Mouse (Mus musculus) adrenal gland, adult 8-10 months (tissue): Measurements from ENCODE around the gene Bloc1s6. TPM values are rescaled to one million over a fixed set of nuclear protein-coding genes. Genes with fewer than 3 reads are reported as not detected.
A peak's percentile ranks its signal among the peaks of the same experiment; 100 is the strongest.

Experiments used
- DNase-seq: peaks from one replicate; pipeline ENCODE4 v3.0.0; 2022
- total RNA-seq, 4 experiments: library from RNA; stranded (reverse); gene quantifications; 2 replicates each; pipeline ENCODE4 v1.2.4; 2022

The Bloc1s6 gene
- 10 to 100 TPM; 30.2 to 38.8 (median 32.1) TPM for total RNA-seq

DNA sequence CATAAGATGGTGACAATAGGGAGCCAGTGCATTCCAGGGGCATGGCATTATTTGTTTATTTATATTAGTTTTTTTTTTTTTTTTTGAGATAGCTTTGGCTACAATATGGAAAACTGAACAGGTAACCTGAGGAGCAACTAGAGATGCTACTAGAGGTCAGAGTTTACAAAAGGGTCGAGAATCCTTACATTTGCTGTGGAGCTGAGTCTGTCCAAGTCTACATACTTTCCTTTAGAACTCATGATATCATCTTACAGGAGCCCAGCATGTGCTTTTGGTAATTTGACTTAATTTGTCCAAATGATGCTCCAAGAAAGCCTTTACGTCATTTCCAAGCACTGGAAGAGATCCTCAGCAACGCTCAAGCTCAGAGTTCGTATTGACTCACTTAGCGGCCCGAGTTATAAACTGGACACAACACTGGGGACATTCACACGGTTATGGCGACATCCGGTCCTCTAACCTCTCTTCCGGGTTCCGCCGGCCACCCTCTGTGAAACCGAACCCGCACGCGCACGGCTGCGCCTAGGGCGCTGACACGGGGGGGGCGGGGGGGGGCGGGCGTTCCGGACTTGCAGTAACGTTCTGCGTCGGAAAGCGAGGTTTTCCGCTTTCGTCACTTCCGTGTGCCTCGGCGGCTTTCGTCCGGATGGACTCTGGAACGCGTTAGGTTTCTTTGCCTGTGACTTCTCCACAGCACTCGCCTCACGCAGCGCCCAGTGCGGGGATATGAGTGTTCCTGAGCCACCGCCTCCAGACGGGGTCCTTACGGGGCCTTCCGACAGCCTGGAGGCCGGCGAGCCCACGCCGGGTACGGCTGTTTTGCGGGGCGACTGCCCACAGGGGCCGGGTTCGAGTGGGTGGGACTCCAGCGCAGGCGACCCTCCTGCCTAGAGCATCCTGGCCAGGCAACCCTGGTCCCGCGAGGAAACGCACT is at the start of gene Bloc1s6:
Gene Bloc1s6 (plus strand): TSS at position 610 of the 937 bp plus-strand sequence.
- DNase-seq: peak; percentile 86

DNA sequence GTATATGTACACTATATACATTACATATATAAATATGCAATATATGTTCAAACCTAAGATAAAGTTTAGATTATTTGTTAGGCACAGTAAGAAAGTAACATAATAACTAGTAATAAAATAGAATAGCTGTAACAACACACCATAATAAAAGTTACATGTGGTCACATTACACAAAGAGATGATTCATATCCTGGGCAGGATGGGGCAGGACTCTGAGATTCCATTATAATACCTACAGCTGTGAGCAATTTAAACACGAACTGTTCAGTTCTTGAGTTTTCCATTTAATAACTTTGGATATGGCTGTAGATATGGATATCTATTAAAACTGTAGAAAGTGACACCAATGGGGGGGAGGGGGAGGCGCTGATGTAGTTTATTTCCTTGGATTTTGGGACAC is 40.8 kb upstream of the Bloc1s6 start:
- no peak for DNase-seq

DNA sequence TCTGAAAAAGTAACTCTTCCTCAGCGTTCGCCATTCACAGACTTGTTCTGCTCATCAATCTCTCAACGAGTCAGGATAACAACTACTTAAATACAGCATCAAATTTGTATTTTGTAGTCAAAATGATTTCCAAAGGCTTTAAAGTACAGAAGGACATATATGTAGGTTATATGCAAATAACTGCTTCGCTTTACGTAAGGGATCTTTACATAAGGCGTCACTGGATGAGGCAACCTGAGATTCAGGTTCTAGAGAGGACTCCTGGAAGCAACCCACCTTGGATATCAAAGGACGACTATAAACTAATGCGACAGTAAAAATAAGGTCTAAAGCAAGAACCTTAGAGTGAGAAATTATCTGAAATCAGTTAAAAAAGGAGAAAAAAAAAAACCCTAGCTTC is 37.3 kb upstream of the Bloc1s6 start:
- no peak for DNase-seq

DNA sequence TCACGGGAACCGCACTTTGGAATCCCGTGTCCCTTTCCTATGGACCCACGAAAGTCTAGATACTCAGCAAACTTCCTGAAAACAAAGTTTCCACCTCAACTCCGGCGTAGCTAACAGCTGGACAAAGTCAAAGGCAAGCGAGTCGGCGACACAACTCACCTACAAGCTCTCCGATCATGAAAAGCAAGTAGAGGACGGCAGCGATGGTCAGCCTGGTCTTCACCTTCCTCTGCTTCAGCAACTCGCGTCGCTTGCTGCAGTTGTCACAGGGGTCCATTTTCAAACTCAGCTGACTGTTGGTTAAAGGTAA is 36.5 kb upstream of the Bloc1s6 start:
- DNase-seq: peak; percentile 26

DNA sequence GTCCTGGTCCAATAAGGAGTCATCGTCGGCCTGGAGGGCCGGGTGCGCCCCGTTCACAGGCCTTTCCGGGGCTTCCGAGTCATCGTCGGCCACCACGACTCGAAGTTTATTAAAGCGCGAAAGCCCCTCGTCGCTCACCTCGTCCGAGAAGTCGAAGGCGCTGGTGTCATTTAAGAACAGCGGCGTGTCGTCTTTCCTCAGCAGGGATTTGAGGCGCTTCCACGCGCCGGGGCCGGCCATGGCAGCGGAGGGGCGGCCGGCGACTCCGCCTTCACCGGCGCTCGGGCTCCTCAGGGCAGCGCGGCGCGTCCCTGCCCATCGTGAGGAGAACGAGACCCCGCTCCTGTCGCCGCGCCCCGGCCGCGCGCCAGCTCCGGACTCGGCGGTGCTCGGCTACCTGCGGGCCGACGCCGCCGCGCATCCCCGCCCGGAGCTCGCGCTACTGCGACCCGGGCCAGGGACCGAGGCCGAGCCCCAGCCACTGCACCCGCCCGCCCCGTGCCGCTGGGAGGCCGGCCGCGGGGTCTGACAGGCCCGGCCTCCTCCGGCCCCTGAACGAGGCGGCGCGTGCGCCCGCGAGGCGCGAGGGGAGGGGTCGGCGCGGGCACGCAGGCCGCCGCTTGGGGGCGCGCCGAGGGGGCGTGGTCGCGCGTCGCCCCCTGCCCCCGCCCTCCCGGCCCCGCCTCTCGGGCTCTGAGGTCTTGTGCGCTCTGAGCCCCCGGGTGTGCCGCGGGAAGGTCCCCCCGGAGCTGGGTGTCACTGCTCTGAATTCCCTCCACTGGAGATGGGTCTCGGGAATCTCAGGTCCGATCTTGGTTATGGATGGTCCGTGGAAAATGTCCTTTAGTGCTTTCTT is 35.9 kb upstream of the Bloc1s6 start, which contains the start of gene Slc30a4:
Gene Slc30a4 (minus strand): TSS at position 483 of the 856 bp plus-strand sequence.
- DNase-seq: peak; percentile 61

DNA sequence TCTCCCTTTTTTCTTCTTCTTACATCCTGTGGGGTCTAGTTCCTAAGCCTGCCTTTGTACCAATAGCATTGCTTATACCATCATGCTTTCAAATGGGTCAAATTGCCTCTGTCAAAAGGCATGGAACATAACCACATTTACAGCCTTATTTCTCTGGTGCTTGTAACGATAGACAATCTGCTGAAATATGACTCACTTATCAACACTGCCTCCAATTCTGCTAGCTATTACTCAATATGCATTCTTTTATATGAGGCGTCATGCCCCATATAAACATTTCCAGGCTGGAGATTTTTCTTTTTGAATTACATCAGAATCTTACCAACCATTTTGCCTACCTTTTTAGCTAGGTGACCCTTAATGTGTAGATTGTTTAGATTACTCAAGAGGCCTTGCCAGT is 33.7 kb upstream of the Bloc1s6 start:
- DNase-seq: no peak

DNA sequence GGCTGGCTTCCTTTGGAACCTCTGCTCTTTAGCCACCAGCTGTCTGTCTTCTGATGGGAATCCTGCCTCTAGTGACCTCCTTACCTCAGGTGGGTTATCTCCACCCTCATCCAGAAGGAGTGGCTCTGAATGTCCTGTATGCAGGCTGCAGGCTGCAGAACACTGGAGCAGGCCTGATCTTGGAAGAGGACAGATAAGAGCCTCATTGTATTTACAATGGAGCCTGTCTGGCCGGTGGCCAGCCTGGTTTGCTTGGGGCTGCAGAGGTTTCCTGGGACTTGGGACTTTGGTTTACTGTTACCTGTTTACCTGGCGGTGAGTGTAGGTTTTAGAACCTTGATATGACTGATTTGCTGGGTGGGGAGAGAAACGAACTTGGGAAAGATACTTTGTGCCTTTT is 30.2 kb upstream of the Bloc1s6 start:
- DNase-seq: no peak

DNA sequence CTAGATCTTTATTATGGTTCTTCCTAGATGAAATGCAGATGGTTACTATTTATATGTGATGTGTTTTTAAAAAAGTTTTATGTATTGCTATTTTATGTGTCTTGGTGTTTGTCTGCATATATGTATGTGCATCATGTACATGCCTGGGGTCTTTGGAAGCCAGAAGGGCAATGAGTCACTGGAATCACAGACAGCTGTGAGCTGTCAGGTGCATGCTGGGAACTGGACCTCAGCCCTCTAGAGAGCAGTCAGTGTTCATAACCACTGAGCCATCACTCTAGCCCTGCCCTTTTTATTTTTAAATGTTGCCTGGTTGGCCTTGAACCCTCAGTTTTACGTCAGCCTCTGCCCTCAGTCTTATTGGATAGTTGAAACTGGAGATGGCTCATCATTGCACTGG is 29.1 kb upstream of the Bloc1s6 start:
- peak; percentile 44 for DNase-seq

DNA sequence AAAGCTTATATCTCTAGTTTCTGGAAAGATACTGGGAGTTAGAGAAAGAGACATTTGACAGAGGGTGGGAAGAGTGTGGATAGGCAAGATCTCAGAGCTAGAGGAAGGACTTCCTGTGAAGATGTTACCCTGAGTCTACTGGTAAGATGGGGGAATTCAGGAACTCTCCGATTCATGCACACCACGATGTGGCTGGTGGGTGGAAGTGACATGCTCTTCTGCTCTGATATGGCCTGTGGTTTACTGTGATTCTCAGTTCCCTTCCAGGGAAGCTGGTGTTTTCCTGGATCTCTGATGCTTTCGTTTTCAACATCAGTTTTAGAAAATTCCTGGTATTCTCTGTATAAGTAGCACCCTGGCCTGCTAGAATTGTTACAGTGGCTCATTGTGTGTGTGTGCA is 26.4 kb upstream of the Bloc1s6 start:
- DNase-seq: no peak

DNA sequence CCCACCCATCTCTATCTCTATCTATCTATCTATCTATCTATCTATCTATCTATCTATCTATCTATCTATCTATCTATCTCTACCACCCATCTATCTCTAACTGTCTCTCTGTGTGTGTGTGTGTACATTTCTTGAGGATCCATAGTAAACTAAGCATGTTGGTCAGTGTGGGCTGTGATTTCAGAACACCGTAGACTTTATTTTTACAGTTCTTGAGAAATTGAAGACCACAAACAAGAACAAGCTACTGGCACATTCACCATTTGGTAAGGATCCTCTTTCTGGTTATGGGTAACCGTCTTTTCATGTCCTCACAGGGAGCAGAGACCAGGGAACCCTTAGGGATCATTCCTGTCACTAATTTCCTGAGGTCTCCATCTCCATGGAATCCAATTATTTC is 25.5 kb upstream of the Bloc1s6 start:
- DNase-seq: no peak

DNA sequence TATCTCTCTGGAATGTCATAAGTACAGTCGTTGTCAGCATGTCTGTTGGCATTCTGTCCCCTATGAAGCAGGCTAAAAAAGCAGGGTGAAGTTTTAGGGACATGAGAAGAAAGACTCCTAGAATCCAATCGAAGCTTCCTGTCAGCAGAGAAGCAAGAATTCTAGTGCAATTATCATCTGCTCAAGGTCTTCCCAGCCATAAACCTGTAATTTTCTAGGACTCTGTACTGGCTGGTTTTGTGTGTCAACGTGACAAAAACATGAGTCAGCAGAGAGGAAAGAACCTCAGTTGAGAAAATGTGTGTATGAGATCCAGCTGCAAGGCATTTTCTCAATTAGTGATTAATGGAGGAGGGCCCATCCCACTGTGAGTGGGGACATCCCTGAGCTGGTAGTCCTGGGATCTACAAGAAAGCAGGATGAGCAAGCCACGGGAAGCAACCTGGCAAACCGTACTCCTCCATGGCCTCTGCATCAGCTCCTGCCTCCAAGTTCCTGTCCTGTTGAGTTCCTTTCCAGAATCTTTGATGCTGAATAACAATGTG is 23.1 kb upstream of the Bloc1s6 start:
- no peak for DNase-seq

DNA sequence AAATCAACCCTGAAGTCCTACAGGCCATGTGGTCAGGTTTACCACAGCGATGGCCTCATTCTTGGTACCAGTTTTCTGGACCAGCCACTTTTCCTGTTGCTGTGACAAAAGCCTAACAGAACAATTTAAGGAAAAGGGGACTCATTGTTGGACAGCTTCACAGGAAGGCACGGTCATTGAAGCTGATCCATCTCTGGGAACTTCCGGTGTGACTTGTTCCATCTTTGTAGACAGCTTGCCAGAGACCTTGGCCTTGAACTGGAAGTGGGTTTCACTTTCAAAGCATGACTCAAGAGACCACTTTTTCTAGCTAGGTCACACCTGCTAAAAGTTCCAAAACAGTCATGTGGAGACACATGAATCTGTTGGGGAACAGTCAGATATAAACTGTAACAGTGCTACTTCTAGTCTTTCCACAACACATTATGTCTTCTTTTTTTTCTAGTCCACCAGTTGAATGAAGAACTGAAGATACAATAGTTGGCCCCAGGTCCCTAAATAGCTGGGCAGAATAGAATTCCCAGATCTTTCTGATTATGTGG is 21.9 kb upstream of the Bloc1s6 start:
- DNase-seq: no peak

DNA sequence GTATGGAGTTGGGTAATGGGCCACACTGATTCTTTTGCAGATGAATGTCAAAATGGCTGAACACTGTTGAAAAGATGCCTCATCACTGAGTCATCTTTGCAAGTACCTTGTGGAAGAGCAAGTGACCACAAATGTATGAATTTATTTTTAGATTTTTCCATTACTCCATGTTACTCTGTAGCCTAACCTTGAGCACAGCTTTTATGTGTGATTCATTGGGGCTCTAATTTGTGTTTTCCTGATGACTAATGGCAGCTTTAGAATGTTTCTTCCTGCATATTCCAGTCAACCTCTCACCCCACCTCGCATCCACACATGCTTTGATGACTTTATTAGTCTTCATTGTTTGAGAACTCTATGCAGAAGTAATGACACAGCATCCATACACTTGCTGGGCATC is 19.1 kb upstream of the Bloc1s6 start:
- no peak for DNase-seq

DNA sequence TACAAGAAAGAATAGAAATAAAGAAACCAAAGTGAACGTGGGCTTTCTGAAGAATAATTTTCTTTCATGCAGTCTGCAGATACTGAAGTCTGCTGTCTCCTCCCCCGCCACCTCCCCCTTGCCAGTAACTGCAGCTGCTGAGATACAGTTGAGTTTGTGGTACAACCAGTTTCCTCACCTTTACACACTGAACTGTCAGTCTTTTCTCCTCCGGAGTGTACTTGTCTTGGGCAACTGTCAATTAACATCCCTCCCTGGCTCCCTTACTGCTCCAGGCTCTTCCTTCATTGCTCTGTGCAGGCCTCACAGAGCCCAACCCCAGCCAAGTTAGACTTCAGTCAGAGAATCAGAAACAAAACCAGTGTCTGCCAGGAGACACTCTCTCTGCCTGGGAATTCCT is 17.7 kb upstream of the Bloc1s6 start:
- no peak for DNase-seq

DNA sequence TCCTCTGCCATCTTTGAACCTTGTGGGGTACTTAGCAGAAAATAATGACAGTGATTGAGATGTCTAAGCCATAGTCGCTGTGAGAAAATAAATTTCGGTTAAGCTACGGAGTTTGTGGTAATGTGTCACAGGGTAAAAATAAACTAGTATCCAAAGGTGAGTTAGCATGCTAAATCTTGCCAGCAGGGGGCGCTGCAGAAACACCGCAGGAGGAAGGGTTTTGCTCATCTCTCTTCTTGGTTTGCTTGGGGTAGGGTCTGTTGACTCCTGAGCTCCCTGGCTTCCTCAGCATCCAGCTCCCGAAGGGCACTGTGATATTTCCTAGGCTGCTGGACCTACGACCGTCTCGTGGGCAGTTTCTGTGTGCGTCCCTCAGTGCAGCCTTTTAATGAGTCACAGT is 12.7 kb upstream of the Bloc1s6 start:
- DNase-seq: no peak

DNA sequence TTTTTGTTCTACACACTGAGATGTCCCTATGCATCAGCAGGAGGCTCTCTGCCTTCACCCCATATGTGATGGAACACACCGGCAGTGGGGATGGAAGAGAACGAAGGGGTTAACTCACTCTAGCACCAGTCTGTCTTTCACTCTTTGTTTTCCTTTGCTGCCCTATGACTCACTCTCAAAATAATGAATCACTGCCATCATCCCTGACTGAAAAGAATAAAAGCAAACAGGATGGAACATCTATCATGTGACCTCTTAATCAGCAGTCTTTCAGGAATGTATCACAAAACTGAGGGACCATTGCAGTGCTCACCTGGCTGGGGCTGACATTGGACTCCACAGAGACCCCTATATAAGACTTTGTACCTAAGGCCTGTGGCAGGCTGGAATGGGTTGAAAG is 6.8 kb upstream of the Bloc1s6 start:
- DNase-seq: no peak

DNA sequence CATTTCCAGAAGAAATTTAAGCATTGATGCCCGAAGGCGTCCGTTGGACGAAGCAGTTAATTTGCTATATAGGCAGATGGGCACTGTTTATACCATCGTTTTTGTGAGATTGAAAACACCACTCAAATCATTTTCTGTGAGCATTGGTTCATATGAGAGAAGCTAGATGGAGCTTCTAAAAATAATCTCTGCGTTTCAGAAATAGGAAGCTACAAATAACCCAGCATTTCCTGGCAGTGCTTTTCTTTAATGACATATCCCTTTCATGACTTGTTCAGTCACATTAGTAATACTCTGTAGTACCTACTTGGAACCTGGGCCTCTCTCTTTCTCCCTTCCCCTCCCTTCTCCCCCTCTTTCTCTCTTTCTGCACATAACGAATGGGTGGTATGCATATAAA is 720 bp downstream of the Bloc1s6 start:
- DNase-seq: no peak

DNA sequence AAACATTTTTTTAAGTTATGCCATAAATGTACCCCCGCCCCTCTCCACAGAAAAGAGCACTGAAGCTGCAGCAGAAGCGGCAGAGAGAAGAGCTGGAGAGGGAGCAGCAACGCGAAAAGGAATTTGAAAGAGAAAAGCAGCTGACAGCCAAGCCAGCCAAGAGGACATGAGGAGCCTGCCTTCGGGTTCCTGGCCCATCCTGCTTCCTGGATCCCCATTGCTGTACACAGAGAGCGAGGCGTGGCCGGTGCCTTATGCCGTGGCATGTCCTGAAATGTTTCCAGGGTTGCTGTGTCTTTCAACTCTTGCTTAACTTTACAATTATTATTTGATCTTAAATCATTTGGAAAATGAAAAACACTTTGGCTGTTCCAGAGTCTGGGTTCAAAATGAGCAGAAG is 8.2 kb downstream of the Bloc1s6 start:
- no peak for DNase-seq

DNA sequence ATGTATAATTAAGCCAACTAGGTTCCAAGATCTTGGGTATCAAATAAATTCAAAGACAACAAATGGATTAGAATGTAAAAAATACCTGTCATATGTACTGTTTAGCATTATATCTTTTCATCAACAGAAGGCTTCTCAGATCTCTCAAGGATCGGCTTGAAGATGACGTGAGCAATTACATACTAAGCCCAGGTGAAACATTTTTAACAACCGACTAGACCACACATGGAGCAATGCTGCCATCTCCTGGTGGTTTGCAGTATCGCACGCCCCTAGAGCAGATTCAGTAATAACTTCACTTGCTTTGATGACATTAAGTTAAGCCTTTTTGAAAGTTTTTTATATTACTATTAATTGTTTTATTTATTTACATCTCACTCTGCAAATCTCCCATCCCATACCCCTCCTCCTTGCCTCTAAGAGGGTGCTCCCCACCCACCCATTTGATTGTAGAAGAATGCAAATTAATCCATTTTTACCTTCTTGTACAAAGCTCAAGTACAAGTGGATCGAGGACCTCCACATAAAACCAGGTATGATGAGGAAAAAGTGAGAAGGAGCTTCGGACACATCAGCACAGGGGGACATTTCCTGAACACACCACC is 15.5 kb downstream of the Bloc1s6 start:
- peak; percentile 17 for DNase-seq

DNA sequence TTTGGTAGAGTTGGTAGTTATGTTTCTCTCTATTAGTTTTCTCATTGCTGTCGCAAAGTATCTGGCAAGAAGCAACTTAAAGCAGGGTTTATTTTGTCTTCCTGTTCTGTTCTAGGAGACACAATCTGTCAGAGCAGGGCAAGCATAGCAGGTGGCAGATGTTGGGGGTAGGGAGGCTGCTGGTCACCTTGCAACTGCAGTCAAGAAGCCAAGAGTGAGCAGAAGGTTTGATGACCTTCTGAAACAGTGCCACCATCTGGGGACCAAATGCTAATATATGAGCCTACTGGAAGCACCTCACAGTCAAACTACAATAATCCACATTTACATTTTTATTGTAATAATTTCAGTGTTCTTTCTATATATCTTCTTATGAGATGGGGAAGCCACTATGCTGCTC is 21.5 kb downstream of the Bloc1s6 start:
- no peak for DNase-seq

DNA sequence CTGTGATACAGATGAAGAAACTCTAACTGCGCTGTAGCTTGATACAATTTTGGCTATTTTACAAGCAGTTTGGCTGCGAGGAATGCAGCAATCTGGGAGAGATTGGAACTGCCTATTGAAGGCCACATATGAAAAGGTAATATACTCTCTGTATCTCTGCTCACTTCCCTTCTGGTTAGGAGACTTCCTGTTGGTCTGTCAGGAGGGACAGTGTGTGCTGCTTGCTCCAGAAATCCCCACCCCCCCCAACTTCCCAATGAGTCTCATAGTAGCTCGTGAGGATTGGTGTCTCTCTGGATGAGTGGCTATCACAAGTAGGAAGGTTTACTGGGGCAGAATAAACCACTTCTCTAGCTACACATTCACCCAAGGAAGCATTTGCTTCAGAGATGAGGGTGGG is 24.7 kb downstream of the Bloc1s6 start:
- no peak for DNase-seq

DNA sequence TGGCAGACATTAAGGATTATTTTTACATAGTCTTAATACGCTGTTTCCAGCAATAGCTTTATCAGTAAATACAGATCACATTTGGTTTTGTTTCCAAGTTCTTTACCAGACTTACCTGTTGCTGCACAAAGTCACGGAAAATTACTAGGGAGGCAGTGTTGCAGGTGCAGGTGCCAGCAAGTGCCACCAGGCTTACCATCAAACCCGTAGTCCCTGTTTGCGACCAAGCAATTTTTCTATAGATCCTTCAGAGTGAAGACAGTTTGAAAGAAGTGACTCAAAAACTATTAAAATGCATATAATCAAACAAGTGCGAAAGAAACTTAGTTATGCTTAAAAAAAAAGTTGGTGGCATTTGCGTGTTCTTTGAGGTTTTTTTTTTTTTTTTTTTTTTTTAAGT is 26.2 kb downstream of the Bloc1s6 start:
- DNase-seq: no peak
